23 mouse cellular contexts compared by ENCODE assay signal in genomic region chr6:23748823-23749222, GRCm38 (mm10).
DNase-seq lines count a peak whose midpoint lies in the region; ATAC-seq and TF ChIP-seq lines count a peak whose summit lies in the region.
"Had no signal": no experiment of that assay in that cellular context is flagged by ENCODE, and none has a peak within 500 bp of the region (broad histone marks: within the 10 kb centered on the region; RNA-seq: fewer than 3 reads in every experiment).

No protein-coding gene starts in this region.

- DNase-seq in embryonic facial prominence, embryonic 10.5 days (ENCODE audit: low spot score): no peak
- peak; percentile 77 for DNase-seq in brain, embryonic 14.5 days (ENCODE audit: low read depth)
- DNase-seq in adrenal gland, postnatal 36 days: no peak
- DNase-seq: adrenal gland, adult 8-10 months; B cell, adult 2 months; cerebellum, adult 11-12 months; cerebellum, adult 9-10 months; cerebellum, postnatal 25 days; gastrocnemius, postnatal 36 days; heart, adult 18-20 months; heart, postnatal 10 days; heart, postnatal 4 days; kidney, adult 2 months had no signal

- peak; percentile 20; the same call in 1 of the 2 replicates for ATAC-seq in embryonic facial prominence, embryonic 13.5 days (ENCODE audit: insufficient number of reproducible peaks, insufficient read depth, low FRiP score, low TSS enrichment, low read depth)
- ATAC-seq in hindbrain, embryonic 16.5 days: peak; percentile 58; the same call in 1 of the 2 replicates
- ATAC-seq in hindbrain, embryonic 12.5 days (ENCODE audit: low FRiP score): no peak
- ATAC-seq in forebrain, embryonic 15.5 days (replicated peaks): peak; percentile 72; the same call in 1 of the 2 replicates
- ATAC-seq: CD4-positive, CD25-positive, alpha-beta regulatory T cell, adult 4 months; intestine, embryonic 16.5 days had no signal

- TF ChIP-seq POLR2A in brain, embryonic 14.5 days (IDR thresholded peaks at IDR 0.05; ENCODE audit: borderline replicate concordance, extremely low read depth, insufficient read depth, insufficient read length, poor library complexity, severe bottlenecking): no peak

- no peak overlapping the region for H3K27ac ChIP-seq in embryonic facial prominence, embryonic 13.5 days
- H3K27ac ChIP-seq in embryonic facial prominence, embryonic 10.5 days (replicated peaks): no peak overlapping the region
- no peak overlapping the region for H3K27ac ChIP-seq in hindbrain, embryonic 16.5 days (ENCODE audit: low read depth, low read length)
- no peak overlapping the region for H3K27ac ChIP-seq in hindbrain, embryonic 12.5 days
- no peak overlapping the region for H3K27ac ChIP-seq in forebrain, embryonic 15.5 days (replicated peaks)
- H3K27ac ChIP-seq: embryonic facial prominence, embryonic 15.5 days; heart, embryonic 10.5 days had no signal

- no peak overlapping the region for H3K4me3 ChIP-seq in embryonic facial prominence, embryonic 13.5 days
- H3K4me3 ChIP-seq in embryonic facial prominence, embryonic 10.5 days: no peak overlapping the region
- H3K4me3 ChIP-seq in hindbrain, embryonic 16.5 days (ENCODE audit: low read length): no peak overlapping the region
- no peak overlapping the region for H3K4me3 ChIP-seq in hindbrain, embryonic 12.5 days
- no peak overlapping the region for H3K4me3 ChIP-seq in forebrain, embryonic 15.5 days
- H3K4me3 ChIP-seq: embryonic facial prominence, embryonic 15.5 days; erythroblast, embryonic 14.5 days; heart, embryonic 10.5 days had no signal

- H3K9me3 ChIP-seq in embryonic facial prominence, embryonic 13.5 days: no peaks in the 10 kb centered on the region
- H3K9me3 ChIP-seq in embryonic facial prominence, embryonic 10.5 days: no peaks in the 10 kb centered on the region
- H3K9me3 ChIP-seq in hindbrain, embryonic 16.5 days (ENCODE audit: control insufficient read depth, low read length): no peaks in the 10 kb centered on the region
- H3K9me3 ChIP-seq in hindbrain, embryonic 12.5 days (replicated peaks): no peaks in the 10 kb centered on the region
- no peaks in the 10 kb centered on the region for H3K9me3 ChIP-seq in forebrain, embryonic 15.5 days
- H3K9me3 ChIP-seq: embryonic facial prominence, embryonic 15.5 days; G1E; heart, embryonic 10.5 days had no signal

- no peaks in the 10 kb centered on the region for H3K4me1 ChIP-seq in embryonic facial prominence, embryonic 13.5 days
- no peaks in the 10 kb centered on the region for H3K4me1 ChIP-seq in embryonic facial prominence, embryonic 10.5 days
- no peaks in the 10 kb centered on the region for H3K4me1 ChIP-seq in hindbrain, embryonic 16.5 days (ENCODE audit: control insufficient read depth, insufficient read depth, low read depth, low read length)
- no peaks in the 10 kb centered on the region for H3K4me1 ChIP-seq in hindbrain, embryonic 12.5 days
- H3K4me1 ChIP-seq in forebrain, embryonic 15.5 days: no peaks in the 10 kb centered on the region
- H3K4me1 ChIP-seq: embryonic facial prominence, embryonic 15.5 days; heart, embryonic 10.5 days had no signal

- 72% methylated on average over 5 of the region's 5 CpGs for WGBS in embryonic facial prominence, embryonic 13.5 days
- 69% methylated on average over 5 of the region's 5 CpGs for WGBS in embryonic facial prominence, embryonic 10.5 days
- 74% methylated on average over 5 of the region's 5 CpGs for WGBS in hindbrain, embryonic 16.5 days
- WGBS in hindbrain, embryonic 12.5 days: 85% methylated on average over 5 of the region's 5 CpGs
- 21% methylated on average over 5 of the region's 5 CpGs for WGBS in forebrain, embryonic 15.5 days

- no peaks in the 10 kb centered on the region for H3K36me3 ChIP-seq in embryonic facial prominence, embryonic 13.5 days
- no peaks in the 10 kb centered on the region for H3K36me3 ChIP-seq in embryonic facial prominence, embryonic 10.5 days (replicated peaks)
- no peaks in the 10 kb centered on the region for H3K36me3 ChIP-seq in hindbrain, embryonic 16.5 days (ENCODE audit: control insufficient read depth, insufficient read depth, low read length)
- H3K36me3 ChIP-seq in hindbrain, embryonic 12.5 days: no peaks in the 10 kb centered on the region
- H3K36me3 ChIP-seq in forebrain, embryonic 15.5 days: no peaks in the 10 kb centered on the region
- H3K36me3 ChIP-seq: embryonic facial prominence, embryonic 15.5 days; G1E; heart, embryonic 10.5 days had no signal

- no peak for TF ChIP-seq CTCF in brain, embryonic 14.5 days (IDR thresholded peaks at IDR 0.05; ENCODE audit: borderline replicate concordance, extremely low read depth, insufficient read depth, insufficient read length)

- no peaks in the 10 kb centered on the region for H3K27me3 ChIP-seq in embryonic facial prominence, embryonic 13.5 days
- no peaks in the 10 kb centered on the region for H3K27me3 ChIP-seq in embryonic facial prominence, embryonic 10.5 days (replicated peaks; ENCODE audit: low read depth, poor library complexity, severe bottlenecking)
- H3K27me3 ChIP-seq in hindbrain, embryonic 16.5 days (replicated peaks; ENCODE audit: control insufficient read depth, insufficient read depth, low read length): no peaks in the 10 kb centered on the region
- no peaks in the 10 kb centered on the region for H3K27me3 ChIP-seq in hindbrain, embryonic 12.5 days
- H3K27me3 ChIP-seq in forebrain, embryonic 15.5 days: no peaks in the 10 kb centered on the region
- H3K27me3 ChIP-seq: embryonic facial prominence, embryonic 15.5 days had no signal

- no peak overlapping the region for H3K4me2 ChIP-seq in embryonic facial prominence, embryonic 13.5 days
- no peak overlapping the region for H3K4me2 ChIP-seq in hindbrain, embryonic 16.5 days (ENCODE audit: low read length)
- no peak overlapping the region for H3K4me2 ChIP-seq in hindbrain, embryonic 12.5 days (replicated peaks)
- no peak overlapping the region for H3K4me2 ChIP-seq in forebrain, embryonic 15.5 days (replicated peaks)
- H3K4me2 ChIP-seq: embryonic facial prominence, embryonic 15.5 days had no signal

- H3K9ac ChIP-seq in embryonic facial prominence, embryonic 13.5 days: no peak overlapping the region
- H3K9ac ChIP-seq in hindbrain, embryonic 16.5 days (ENCODE audit: low read depth, low read length): no peak overlapping the region
- H3K9ac ChIP-seq in hindbrain, embryonic 12.5 days: no peak overlapping the region
- H3K9ac ChIP-seq in forebrain, embryonic 15.5 days (replicated peaks): no peak overlapping the region
- H3K9ac ChIP-seq: embryonic facial prominence, embryonic 15.5 days had no signal
